In genomic region chr1:145461128-145461527, GRCm38 (mm10) we compare ENCODE assay signal across 29 mouse cellular contexts.
DNase-seq lines count a peak whose midpoint lies in the region; ATAC-seq and TF ChIP-seq lines count a peak whose summit lies in the region.
"Had no signal": no experiment of that assay in that cellular context is flagged by ENCODE, and none has a peak within 500 bp of the region (broad histone marks: within the 10 kb centered on the region; RNA-seq: fewer than 3 reads in every experiment).

No protein-coding gene starts in this region.

- no peaks in the 10 kb centered on the region for H3K9me3 ChIP-seq in forebrain, embryonic 14.5 days (replicated peaks; ENCODE audit: control insufficient read depth, low read length)
- H3K9me3 ChIP-seq in forebrain, postnatal 0 days (ENCODE audit: low read length): no peaks in the 10 kb centered on the region
- H3K9me3 ChIP-seq in midbrain, embryonic 12.5 days: no peaks in the 10 kb centered on the region
- no peaks in the 10 kb centered on the region for H3K9me3 ChIP-seq in midbrain, embryonic 16.5 days (replicated peaks; ENCODE audit: control insufficient read depth, low read length, poor library complexity, severe bottlenecking)
- H3K9me3 ChIP-seq in midbrain, embryonic 15.5 days: no peaks in the 10 kb centered on the region
- H3K9me3 ChIP-seq: embryonic facial prominence, embryonic 13.5 days; embryonic facial prominence, embryonic 15.5 days; forebrain, embryonic 10.5 days; forebrain, embryonic 12.5 days; forebrain, embryonic 15.5 days had no signal

- no peaks in the 10 kb centered on the region for H3K27me3 ChIP-seq in forebrain, embryonic 14.5 days (replicated peaks; ENCODE audit: control insufficient read depth, insufficient read depth, low read length)
- no peaks in the 10 kb centered on the region for H3K27me3 ChIP-seq in forebrain, postnatal 0 days (ENCODE audit: insufficient read depth, low read length)
- H3K27me3 ChIP-seq in midbrain, embryonic 12.5 days: no peaks in the 10 kb centered on the region
- H3K27me3 ChIP-seq in midbrain, embryonic 16.5 days (ENCODE audit: control insufficient read depth, insufficient read depth, low read depth, low read length): no peaks in the 10 kb centered on the region
- no peaks in the 10 kb centered on the region for H3K27me3 ChIP-seq in midbrain, embryonic 15.5 days (replicated peaks)
- H3K27me3 ChIP-seq: CH12.LX; embryonic facial prominence, embryonic 13.5 days; embryonic facial prominence, embryonic 15.5 days; forebrain, embryonic 12.5 days; forebrain, embryonic 15.5 days; Patski had no signal

- TF ChIP-seq POLR2A in brain, embryonic 14.5 days (IDR thresholded peaks at IDR 0.05; ENCODE audit: borderline replicate concordance, extremely low read depth, insufficient read depth, insufficient read length, poor library complexity, severe bottlenecking): no peak

- H3K4me2 ChIP-seq in forebrain, embryonic 14.5 days (ENCODE audit: low read length): no peak overlapping the region
- no peak overlapping the region for H3K4me2 ChIP-seq in forebrain, postnatal 0 days (ENCODE audit: low read depth)
- H3K4me2 ChIP-seq in midbrain, embryonic 12.5 days (replicated peaks): no peak overlapping the region
- H3K4me2 ChIP-seq in midbrain, embryonic 16.5 days (ENCODE audit: low read length): no peak overlapping the region
- H3K4me2 ChIP-seq in midbrain, embryonic 15.5 days: no peak overlapping the region
- H3K4me2 ChIP-seq: embryonic facial prominence, embryonic 13.5 days; embryonic facial prominence, embryonic 15.5 days; forebrain, embryonic 12.5 days; forebrain, embryonic 15.5 days had no signal

- no peaks in the 10 kb centered on the region for H3K36me3 ChIP-seq in forebrain, embryonic 14.5 days (ENCODE audit: control insufficient read depth, insufficient read depth, low read length)
- no peaks in the 10 kb centered on the region for H3K36me3 ChIP-seq in forebrain, postnatal 0 days (ENCODE audit: insufficient read depth)
- H3K36me3 ChIP-seq in midbrain, embryonic 12.5 days: no peaks in the 10 kb centered on the region
- no peaks in the 10 kb centered on the region for H3K36me3 ChIP-seq in midbrain, embryonic 16.5 days (ENCODE audit: control insufficient read depth, insufficient read depth, low read length)
- no peaks in the 10 kb centered on the region for H3K36me3 ChIP-seq in midbrain, embryonic 15.5 days (replicated peaks)
- H3K36me3 ChIP-seq: embryonic facial prominence, embryonic 13.5 days; embryonic facial prominence, embryonic 15.5 days; forebrain, embryonic 10.5 days; forebrain, embryonic 12.5 days; forebrain, embryonic 15.5 days; G1E had no signal

- no peak for ATAC-seq in forebrain, embryonic 14.5 days
- no peak for ATAC-seq in forebrain, postnatal 0 days
- ATAC-seq in midbrain, embryonic 12.5 days (ENCODE audit: low FRiP score, low read depth): peak; percentile 64
- no peak for ATAC-seq in midbrain, embryonic 16.5 days
- ATAC-seq in midbrain, embryonic 15.5 days (replicated peaks): peak; percentile 60
- ATAC-seq: activated CD4-positive, CD25-positive, alpha-beta regulatory T cell, adult 4 months; CD4-positive, CD25-positive, alpha-beta regulatory T cell, adult 4 months; forebrain, embryonic 15.5 days; Patski had no signal

- DNase-seq in forebrain, embryonic 14.5 days (ENCODE audit: low spot score): peak; percentile 8
- DNase-seq in forebrain, postnatal 0 days: no peak
- DNase-seq in brain, embryonic 14.5 days (ENCODE audit: low read depth): peak; percentile 57
- no peak for DNase-seq in heart, adult 18-20 months
- DNase-seq: adrenal gland, adult 8-10 months; adrenal gland, postnatal 14 days; adrenal gland, postnatal 36 days; B cell, adult 2 months; cerebellum, adult 11 months; cerebellum, adult 18-20 months; cerebellum, adult 8-10 months; cerebellum, adult 9-11 months; cerebellum, postnatal 14 days; cerebellum, postnatal 36 days; embryo, embryonic 11 days had no signal

- TF ChIP-seq CTCF in forebrain, postnatal 0 days (IDR thresholded peaks at IDR 0.05; ENCODE audit: low read depth): no peak
- no peak for TF ChIP-seq CTCF in brain, embryonic 14.5 days (IDR thresholded peaks at IDR 0.05; ENCODE audit: borderline replicate concordance, extremely low read depth, insufficient read depth, insufficient read length)

- no peak overlapping the region for H3K27ac ChIP-seq in forebrain, embryonic 14.5 days (ENCODE audit: low read depth, low read length)
- no peak overlapping the region for H3K27ac ChIP-seq in forebrain, postnatal 0 days (ENCODE audit: low read depth, low read length)
- no peak overlapping the region for H3K27ac ChIP-seq in midbrain, embryonic 12.5 days (replicated peaks)
- no peak overlapping the region for H3K27ac ChIP-seq in midbrain, embryonic 16.5 days (ENCODE audit: low read length)
- H3K27ac ChIP-seq in midbrain, embryonic 15.5 days: no peak overlapping the region
- H3K27ac ChIP-seq: embryonic facial prominence, embryonic 13.5 days; embryonic facial prominence, embryonic 15.5 days; forebrain, embryonic 10.5 days; forebrain, embryonic 12.5 days; forebrain, embryonic 15.5 days had no signal

- no peaks in the 10 kb centered on the region for H3K4me1 ChIP-seq in forebrain, embryonic 14.5 days (ENCODE audit: control insufficient read depth, insufficient read depth, low read length)
- H3K4me1 ChIP-seq in forebrain, postnatal 0 days (ENCODE audit: insufficient read depth): no peaks in the 10 kb centered on the region
- H3K4me1 ChIP-seq in midbrain, embryonic 12.5 days: no peaks in the 10 kb centered on the region
- no peaks in the 10 kb centered on the region for H3K4me1 ChIP-seq in midbrain, embryonic 16.5 days (ENCODE audit: control insufficient read depth, insufficient read depth, low read length)
- no peaks in the 10 kb centered on the region for H3K4me1 ChIP-seq in midbrain, embryonic 15.5 days
- H3K4me1 ChIP-seq: embryonic facial prominence, embryonic 13.5 days; embryonic facial prominence, embryonic 15.5 days; forebrain, embryonic 10.5 days; forebrain, embryonic 12.5 days; forebrain, embryonic 15.5 days had no signal

- no peak overlapping the region for H3K4me3 ChIP-seq in forebrain, embryonic 14.5 days (ENCODE audit: low read depth, low read length)
- no peak overlapping the region for H3K4me3 ChIP-seq in forebrain, postnatal 0 days (ENCODE audit: low read depth, low read length)
- H3K4me3 ChIP-seq in midbrain, embryonic 12.5 days: no peak overlapping the region
- H3K4me3 ChIP-seq in midbrain, embryonic 16.5 days (ENCODE audit: low read depth, low read length): no peak overlapping the region
- H3K4me3 ChIP-seq in midbrain, embryonic 15.5 days: no peak overlapping the region
- H3K4me3 ChIP-seq: embryonic facial prominence, embryonic 13.5 days; embryonic facial prominence, embryonic 15.5 days; erythroblast, embryonic 14.5 days; forebrain, embryonic 10.5 days; forebrain, embryonic 12.5 days; forebrain, embryonic 15.5 days had no signal

- H3K9ac ChIP-seq in forebrain, embryonic 14.5 days (ENCODE audit: low read length): no peak overlapping the region
- no peak overlapping the region for H3K9ac ChIP-seq in forebrain, postnatal 0 days
- H3K9ac ChIP-seq in midbrain, embryonic 12.5 days (replicated peaks): no peak overlapping the region
- no peak overlapping the region for H3K9ac ChIP-seq in midbrain, embryonic 16.5 days (ENCODE audit: low read depth, low read length)
- H3K9ac ChIP-seq in midbrain, embryonic 15.5 days: no peak overlapping the region
- H3K9ac ChIP-seq: embryonic facial prominence, embryonic 13.5 days; embryonic facial prominence, embryonic 15.5 days; forebrain, embryonic 12.5 days; forebrain, embryonic 15.5 days had no signal

Comparison
In these comparisons a context has a peak if more than half of its experiments do, and no peak if none do; other contexts are left out.
1. ATAC-seq: peak in midbrain, embryonic 12.5 days (single experiment) and midbrain, embryonic 15.5 days (single experiment); none in forebrain, embryonic 14.5 days (single experiment), forebrain, postnatal 0 days (single experiment) and midbrain, embryonic 16.5 days (single experiment).
2. DNase-seq: peak in forebrain, embryonic 14.5 days (single experiment) and brain, embryonic 14.5 days (single experiment); none in forebrain, postnatal 0 days (single experiment) and heart, adult 18-20 months (0 of 2).